Mouse (Mus musculus): Measurements from ENCODE around the gene Errfi1. TPM values are rescaled to one million over a fixed set of nuclear protein-coding genes. Genes with fewer than 3 reads are reported as not detected.

Errfi1 gene
- polyA plus RNA-seq, 1 experiment from 2014 or later = 17.2 TPM

DNA sequence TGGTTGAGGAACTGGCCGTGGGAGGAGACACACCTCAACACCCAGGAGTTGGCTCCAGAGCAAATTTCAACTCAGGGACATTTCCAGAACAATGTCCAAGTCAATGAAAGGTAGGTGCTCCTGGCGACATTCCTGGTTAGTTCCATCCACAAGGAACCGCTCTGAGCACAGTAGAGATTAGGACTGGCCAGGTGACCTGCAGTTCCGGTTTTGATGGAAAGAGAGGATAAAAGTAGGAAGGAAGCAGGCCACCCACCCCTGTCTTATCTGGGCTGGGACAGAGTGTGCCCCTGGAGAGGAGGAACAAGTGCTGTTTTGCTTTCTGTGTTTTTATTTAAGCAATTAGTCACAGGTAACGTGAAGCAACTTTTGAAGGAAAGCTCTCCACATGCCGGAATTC lies 28.8 kb upstream of the Errfi1 start:
- H3K27me3 ChIP-seq = peaks cover 6% of the 10 kb centered on the region; the same call in 1 of the 2 replicates
- no peaks in the 10 kb centered on the region for H3K9me3 ChIP-seq
- WGBS = 54% methylated on average over 6 of the region's 6 CpGs
- no peak overlapping the region for H3K4me3 ChIP-seq (replicated peaks)
- H3K36me3 ChIP-seq (replicated peaks) = no peaks in the 10 kb centered on the region
- H3K4me1 ChIP-seq = peaks cover 27% of the 10 kb centered on the region
- H3K4me2 ChIP-seq = no peak overlapping the region
- H3K9ac ChIP-seq = no peak overlapping the region
- H3K27ac ChIP-seq = no peak overlapping the region
- ATAC-seq (ENCODE audit: low FRiP score) = no peak

DNA sequence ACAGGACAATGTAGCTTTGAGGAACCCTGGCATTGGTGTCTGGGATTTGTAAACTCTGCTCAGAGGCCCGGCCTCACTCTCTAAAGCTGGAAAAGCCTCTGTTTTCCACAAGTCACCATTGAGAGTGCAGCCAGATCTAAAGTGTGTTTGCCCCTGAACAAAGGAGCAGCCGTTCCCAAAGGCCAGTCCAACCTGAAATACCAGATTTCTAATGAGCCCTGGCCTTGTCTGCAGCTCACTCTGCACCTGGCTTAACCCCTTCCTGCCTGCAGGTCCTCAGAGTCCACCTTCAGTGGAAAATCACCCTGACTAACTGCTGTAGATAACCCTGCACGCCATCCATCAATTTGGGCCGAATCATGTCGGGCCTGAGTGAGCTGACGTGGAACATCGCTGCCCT lies 28.2 kb upstream of the Errfi1 start:
- no peak overlapping the region for H3K27ac ChIP-seq
- 17% methylated on average over 7 of the region's 7 CpGs for WGBS
- ATAC-seq (ENCODE audit: low FRiP score) = no peak
- H3K27me3 ChIP-seq = peaks cover 6% of the 10 kb centered on the region; the same call in 1 of the 2 replicates
- H3K36me3 ChIP-seq (replicated peaks) = no peaks in the 10 kb centered on the region
- H3K9me3 ChIP-seq = no peaks in the 10 kb centered on the region
- H3K4me3 ChIP-seq (replicated peaks) = no peak overlapping the region
- no peak overlapping the region for H3K9ac ChIP-seq
- H3K4me2 ChIP-seq = no peak overlapping the region
- H3K4me1 ChIP-seq = peaks cover 27% of the 10 kb centered on the region

DNA sequence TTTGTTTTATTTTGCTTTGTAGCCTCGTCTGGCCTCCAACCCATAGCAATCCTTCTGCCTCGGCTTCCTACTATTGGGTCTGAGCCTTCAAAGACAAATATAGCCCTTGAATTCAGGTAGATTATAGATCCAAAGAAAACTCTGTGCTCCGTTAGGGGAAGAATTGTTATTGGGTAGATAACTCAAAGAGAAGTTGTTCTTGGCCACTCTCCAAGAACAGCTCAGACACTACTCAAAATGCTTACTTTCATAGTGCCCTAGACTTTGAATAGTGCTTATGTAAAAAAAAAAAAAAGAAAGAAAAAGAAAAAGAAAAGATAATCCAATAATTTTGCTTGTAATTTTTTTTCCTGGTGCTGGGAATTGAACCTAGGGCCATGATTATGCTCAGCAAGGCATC lies 22.4 kb upstream of the Errfi1 start:
- no peaks in the 10 kb centered on the region for H3K36me3 ChIP-seq (replicated peaks)
- 76% methylated on average over 3 of the region's 3 CpGs for WGBS
- no peak overlapping the region for H3K27ac ChIP-seq
- H3K4me2 ChIP-seq = no peak overlapping the region
- no peaks in the 10 kb centered on the region for H3K9me3 ChIP-seq
- H3K4me3 ChIP-seq (replicated peaks) = no peak overlapping the region
- H3K4me1 ChIP-seq = peaks cover 6% of the 10 kb centered on the region
- no peaks in the 10 kb centered on the region for H3K27me3 ChIP-seq
- ATAC-seq (ENCODE audit: low FRiP score) = no peak
- H3K9ac ChIP-seq = no peak overlapping the region

DNA sequence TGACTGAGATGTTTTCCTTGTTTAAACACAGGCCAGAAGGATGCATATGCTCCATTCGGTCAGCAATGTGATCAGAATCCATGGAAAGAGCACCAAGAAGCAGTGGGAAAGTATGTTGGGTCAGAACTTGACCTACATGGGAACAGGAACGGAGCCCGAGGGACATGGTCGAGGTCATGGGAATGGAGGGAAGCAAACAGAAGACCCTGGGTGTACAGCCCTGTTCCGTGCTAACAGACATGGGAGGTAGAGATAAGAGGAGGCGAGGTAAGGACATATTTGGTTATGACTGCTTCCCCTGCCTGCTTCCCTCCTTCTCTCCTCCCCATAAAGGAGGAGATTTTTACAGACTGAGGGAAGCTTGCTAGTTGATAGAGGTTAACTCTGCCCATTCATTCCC lies 21.8 kb upstream of the Errfi1 start:
- H3K4me1 ChIP-seq = peaks cover under 1% of the 10 kb centered on the region
- no peak overlapping the region for H3K27ac ChIP-seq
- no peaks in the 10 kb centered on the region for H3K36me3 ChIP-seq (replicated peaks)
- H3K9ac ChIP-seq = no peak overlapping the region
- no peaks in the 10 kb centered on the region for H3K27me3 ChIP-seq
- 88% methylated on average over 6 of the region's 6 CpGs for WGBS
- no peak overlapping the region for H3K4me3 ChIP-seq (replicated peaks)
- no peak overlapping the region for H3K4me2 ChIP-seq
- ATAC-seq (ENCODE audit: low FRiP score) = no peak
- no peaks in the 10 kb centered on the region for H3K9me3 ChIP-seq

DNA sequence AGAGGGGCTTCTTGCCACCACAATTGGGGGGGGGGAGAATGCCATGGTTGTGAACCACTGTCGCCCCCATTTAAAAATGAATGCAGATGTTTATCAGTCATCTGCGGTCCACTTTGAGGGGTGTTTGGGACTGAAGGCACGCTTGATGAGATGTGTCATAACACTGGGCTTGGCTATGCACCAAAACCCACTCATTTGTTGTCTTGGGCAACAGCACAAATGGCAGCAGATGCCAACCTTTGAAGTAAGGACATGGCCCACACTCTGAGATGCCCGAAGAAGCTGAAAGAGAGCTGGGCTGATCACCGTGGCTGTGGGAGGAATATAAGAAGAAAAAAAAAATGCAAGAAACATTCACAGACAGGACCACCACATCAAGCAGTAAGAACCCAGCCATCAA lies 18.6 kb upstream of the Errfi1 start:
- H3K27me3 ChIP-seq = no peaks in the 10 kb centered on the region
- no peak overlapping the region for H3K4me2 ChIP-seq
- no peak for ATAC-seq (ENCODE audit: low FRiP score)
- 89% methylated on average over 5 of the region's 5 CpGs for WGBS
- no peaks in the 10 kb centered on the region for H3K4me1 ChIP-seq
- H3K9ac ChIP-seq = no peak overlapping the region
- no peak overlapping the region for H3K4me3 ChIP-seq (replicated peaks)
- H3K27ac ChIP-seq = no peak overlapping the region
- no peaks in the 10 kb centered on the region for H3K36me3 ChIP-seq (replicated peaks)
- H3K9me3 ChIP-seq = no peaks in the 10 kb centered on the region

DNA sequence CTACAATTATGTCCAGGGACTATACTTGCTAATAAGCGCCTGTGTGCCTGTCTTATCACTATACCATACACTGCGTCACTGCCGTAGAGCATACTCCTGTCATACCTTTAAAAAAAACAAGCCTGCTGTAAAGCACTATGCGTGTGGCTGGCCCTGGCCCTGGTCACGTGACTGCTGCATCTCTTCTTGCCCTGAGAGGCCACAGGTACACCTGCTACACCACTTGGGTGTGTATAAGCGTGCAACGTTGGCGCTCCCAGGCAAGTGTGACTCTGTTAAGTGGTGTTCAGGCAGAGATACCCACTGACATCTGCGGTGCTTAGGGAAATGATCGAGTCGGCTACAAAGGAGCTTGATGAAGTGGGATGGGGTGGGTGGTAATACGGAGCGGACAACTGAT lies 17.5 kb upstream of the Errfi1 start:
- 92% methylated on average over 13 of the region's 13 CpGs for WGBS
- Histone ChIP-seq H3K9me3 (no peaks in the 10 kb centered on the region), H3K4me2 (no peak overlapping the region), H3K9ac (no peak overlapping the region), H3K36me3 (replicated peaks) (no peaks in the 10 kb centered on the region), H3K4me1 (no peaks in the 10 kb centered on the region), H3K27me3 (no peaks in the 10 kb centered on the region), H3K27ac (no peak overlapping the region), H3K4me3 (replicated peaks) (no peak overlapping the region)
- no peak for ATAC-seq (ENCODE audit: low FRiP score)

DNA sequence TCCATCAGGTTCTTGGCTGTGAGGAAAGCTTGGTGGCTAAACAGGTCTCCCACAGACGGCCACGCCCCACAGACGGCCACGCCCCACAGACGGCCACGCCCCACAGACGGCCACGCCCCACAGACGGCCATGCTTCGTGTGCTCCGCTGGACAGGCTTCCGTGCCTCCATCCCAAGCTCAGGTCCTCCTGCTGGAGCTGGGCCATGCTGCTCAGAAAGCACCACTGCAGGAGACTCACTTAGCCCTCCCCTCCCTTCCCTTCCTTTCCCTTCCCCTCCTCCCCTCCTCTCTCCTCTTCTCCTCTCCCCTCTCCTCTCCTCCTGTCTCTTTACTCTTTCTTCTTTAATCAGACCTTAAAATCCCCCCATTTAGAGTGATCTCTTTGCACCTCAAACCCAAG lies 16.8 kb upstream of the Errfi1 start:
- WGBS = 89% methylated on average over 12 of the region's 12 CpGs
- Histone ChIP-seq H3K4me2 (no peak overlapping the region), H3K36me3 (replicated peaks) (no peaks in the 10 kb centered on the region), H3K4me1 (no peaks in the 10 kb centered on the region), H3K9ac (no peak overlapping the region), H3K4me3 (replicated peaks) (no peak overlapping the region), H3K27ac (no peak overlapping the region), H3K27me3 (no peaks in the 10 kb centered on the region), H3K9me3 (no peaks in the 10 kb centered on the region)
- ATAC-seq (ENCODE audit: low FRiP score) = no peak

DNA sequence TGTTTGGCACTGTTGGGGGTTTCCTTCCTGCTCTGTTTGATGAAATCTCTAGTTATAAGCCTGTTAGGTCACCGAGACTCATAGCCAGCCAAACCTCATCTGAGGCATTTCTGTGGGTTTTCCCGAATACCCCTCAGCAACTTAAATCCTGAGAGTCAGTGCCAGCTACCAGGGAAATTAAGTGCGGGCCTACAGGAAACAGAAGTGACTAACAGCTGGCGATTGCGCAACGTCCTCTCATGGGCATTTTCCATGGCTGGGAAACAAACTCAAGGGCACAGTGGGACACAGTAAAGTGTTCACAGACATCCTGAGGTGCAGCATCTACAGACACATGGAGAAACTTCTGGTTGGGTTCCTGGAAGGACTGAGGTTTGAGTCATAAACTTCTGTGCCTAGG lies 16.3 kb upstream of the Errfi1 start:
- ATAC-seq (ENCODE audit: low FRiP score) = no peak
- no peaks in the 10 kb centered on the region for H3K4me1 ChIP-seq
- no peak overlapping the region for H3K4me3 ChIP-seq (replicated peaks)
- H3K27ac ChIP-seq = no peak overlapping the region
- no peak overlapping the region for H3K4me2 ChIP-seq
- WGBS = 88% methylated on average over 6 of the region's 6 CpGs
- no peaks in the 10 kb centered on the region for H3K27me3 ChIP-seq
- H3K9ac ChIP-seq = no peak overlapping the region
- H3K36me3 ChIP-seq (replicated peaks) = no peaks in the 10 kb centered on the region
- no peaks in the 10 kb centered on the region for H3K9me3 ChIP-seq

DNA sequence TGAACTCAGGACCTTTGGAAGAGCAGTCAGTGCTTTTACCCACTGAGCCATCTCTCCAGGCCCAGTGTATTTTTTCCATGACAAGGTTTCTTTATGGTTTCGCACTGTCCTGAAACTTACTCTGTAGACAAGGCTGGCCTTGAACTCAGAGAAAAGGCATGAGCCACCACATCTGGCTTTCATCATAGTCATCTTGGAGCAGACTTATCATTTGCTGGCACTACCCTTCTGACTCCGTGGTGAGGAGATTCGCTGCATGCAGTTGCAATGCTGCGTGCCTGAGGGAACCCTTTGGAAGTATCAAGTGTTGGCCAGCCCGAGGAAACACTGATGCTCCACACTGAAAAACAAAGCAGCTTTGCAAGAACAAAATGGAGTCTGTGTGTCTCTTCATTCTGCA lies 11.7 kb upstream of the Errfi1 start:
- no peak for ATAC-seq (ENCODE audit: low FRiP score)

DNA sequence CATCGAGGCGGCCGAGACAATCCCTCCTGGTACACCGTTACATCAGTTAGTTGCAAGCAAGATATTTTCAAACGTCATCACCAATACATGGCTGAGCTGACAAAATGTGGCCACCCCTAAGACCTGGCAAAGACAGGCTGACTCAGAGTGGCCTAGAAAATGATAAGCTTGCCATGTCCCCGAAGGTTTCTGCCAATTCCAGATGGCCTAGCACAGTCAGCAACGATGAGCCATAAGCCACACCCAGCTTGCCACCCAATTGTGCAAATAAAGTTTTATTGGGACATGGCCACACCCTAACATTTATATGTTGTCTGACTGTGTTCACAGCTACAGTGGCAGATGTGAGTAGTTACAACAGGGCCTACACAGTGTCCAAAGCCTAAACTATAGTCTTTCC lies 10.5 kb upstream of the Errfi1 start:
- no peak for ATAC-seq (ENCODE audit: low FRiP score)
- Histone ChIP-seq H3K36me3 (replicated peaks) (no peaks in the 10 kb centered on the region), H3K4me1 (peaks cover 14% of the 10 kb centered on the region), H3K9me3 (no peaks in the 10 kb centered on the region), H3K9ac (no peak overlapping the region), H3K27ac (no peak overlapping the region), H3K27me3 (peaks cover 8% of the 10 kb centered on the region; the same call in 1 of the 2 replicates), H3K4me2 (no peak overlapping the region), H3K4me3 (replicated peaks) (no peak overlapping the region)
- WGBS = 91% methylated on average over 7 of the region's 7 CpGs

More for the DNA sequence above, 11.7 kb upstream of the Errfi1 start:
- peaks cover 14% of the 10 kb centered on the region for H3K4me1 ChIP-seq
- no peaks in the 10 kb centered on the region for H3K36me3 ChIP-seq (replicated peaks)
- no peak overlapping the region for H3K9ac ChIP-seq
- no peak overlapping the region for H3K4me2 ChIP-seq
- WGBS = 88% methylated on average over 5 of the region's 5 CpGs
- H3K27me3 ChIP-seq = no peaks in the 10 kb centered on the region
- no peak overlapping the region for H3K4me3 ChIP-seq (replicated peaks)
- H3K9me3 ChIP-seq = no peaks in the 10 kb centered on the region
- no peak overlapping the region for H3K27ac ChIP-seq

DNA sequence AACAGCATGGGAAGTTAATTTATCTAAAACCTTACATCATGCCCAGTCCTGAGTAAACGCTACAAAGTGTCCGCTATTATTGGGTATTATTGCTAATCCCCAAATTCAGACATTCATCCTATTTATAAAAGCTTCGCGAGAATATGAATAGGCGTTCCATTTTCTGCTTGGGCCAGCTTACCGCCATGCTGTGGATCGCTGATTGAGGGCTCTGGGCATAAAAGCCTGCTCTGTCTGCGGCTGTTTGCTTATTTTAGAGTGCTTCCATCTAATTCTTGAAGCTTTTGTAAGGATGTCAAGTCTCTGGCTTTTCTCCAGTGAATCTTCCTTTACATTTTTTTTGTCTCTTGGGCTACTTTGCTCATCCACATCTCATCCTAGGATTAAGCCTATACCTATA lies 7.4 kb upstream of the Errfi1 start:
- no peaks in the 10 kb centered on the region for H3K36me3 ChIP-seq (replicated peaks)
- no peaks in the 10 kb centered on the region for H3K9me3 ChIP-seq
- WGBS = 21% methylated on average over 8 of the region's 8 CpGs
- H3K9ac ChIP-seq = no peak overlapping the region
- H3K4me1 ChIP-seq = peaks cover 14% of the 10 kb centered on the region
- H3K27ac ChIP-seq = no peak overlapping the region
- ATAC-seq (ENCODE audit: low FRiP score) = no peak
- no peak overlapping the region for H3K4me3 ChIP-seq (replicated peaks)
- peaks cover 12% of the 10 kb centered on the region; the same call in 1 of the 2 replicates for H3K27me3 ChIP-seq
- H3K4me2 ChIP-seq = no peak overlapping the region

DNA sequence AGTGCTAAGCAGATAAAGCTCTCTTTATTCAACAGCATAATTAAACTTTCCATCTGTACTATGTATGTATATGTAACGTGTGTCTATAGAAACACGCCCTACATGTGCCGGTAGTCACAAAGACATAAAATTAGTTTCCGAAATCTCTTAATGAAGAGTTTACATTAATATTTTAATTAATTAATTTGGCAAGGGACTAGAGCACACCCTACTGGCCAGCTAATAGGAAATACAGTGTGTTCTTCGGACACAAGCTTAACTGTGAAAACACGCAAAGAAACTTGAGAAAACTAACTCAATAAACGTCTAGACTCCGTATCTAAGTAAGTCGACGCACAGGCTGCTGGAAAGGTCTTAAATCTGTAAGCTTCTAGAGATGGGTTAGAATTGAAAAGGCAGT lies 3.8 kb upstream of the Errfi1 start:
- WGBS = 63% methylated on average over 10 of the region's 10 CpGs
- H3K4me2 ChIP-seq = no peak overlapping the region
- no peaks in the 10 kb centered on the region for H3K9me3 ChIP-seq
- peaks cover 20% of the 10 kb centered on the region for H3K27me3 ChIP-seq
- H3K9ac ChIP-seq = no peak overlapping the region
- H3K4me1 ChIP-seq = peaks cover 21% of the 10 kb centered on the region
- no peak overlapping the region for H3K4me3 ChIP-seq (replicated peaks)
- H3K36me3 ChIP-seq (replicated peaks) = no peaks in the 10 kb centered on the region
- no peak overlapping the region for H3K27ac ChIP-seq
- ATAC-seq (ENCODE audit: low FRiP score) = no peak

DNA sequence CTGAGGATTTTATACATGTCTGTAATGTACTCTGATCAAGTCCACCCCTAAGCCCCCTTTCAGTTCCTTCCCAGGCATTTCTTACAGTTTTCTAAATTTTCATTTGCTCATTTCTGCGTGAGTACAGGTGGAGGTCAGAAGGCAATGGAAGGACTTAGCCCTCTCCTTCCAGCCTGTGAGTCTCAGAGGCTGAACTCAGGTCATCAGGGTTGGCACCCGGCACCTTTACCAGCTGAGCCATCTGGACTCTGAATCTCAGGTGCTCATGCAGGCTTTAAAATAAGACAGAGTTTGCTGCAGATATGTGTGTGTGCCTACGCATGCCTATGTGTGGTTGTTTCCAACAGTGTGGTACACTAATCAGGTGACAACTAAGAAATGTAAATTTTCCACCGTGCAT lies 2.8 kb upstream of the Errfi1 start:
- Histone ChIP-seq H3K27ac (no peak overlapping the region), H3K27me3 (peaks cover 20% of the 10 kb centered on the region), H3K4me1 (peaks cover 18% of the 10 kb centered on the region), H3K36me3 (replicated peaks) (no peaks in the 10 kb centered on the region), H3K9ac (no peak overlapping the region), H3K9me3 (no peaks in the 10 kb centered on the region), H3K4me2 (no peak overlapping the region), H3K4me3 (replicated peaks) (no peak overlapping the region)
- WGBS = 93% methylated on average over 4 of the region's 4 CpGs
- ATAC-seq (ENCODE audit: low FRiP score) = no peak

DNA sequence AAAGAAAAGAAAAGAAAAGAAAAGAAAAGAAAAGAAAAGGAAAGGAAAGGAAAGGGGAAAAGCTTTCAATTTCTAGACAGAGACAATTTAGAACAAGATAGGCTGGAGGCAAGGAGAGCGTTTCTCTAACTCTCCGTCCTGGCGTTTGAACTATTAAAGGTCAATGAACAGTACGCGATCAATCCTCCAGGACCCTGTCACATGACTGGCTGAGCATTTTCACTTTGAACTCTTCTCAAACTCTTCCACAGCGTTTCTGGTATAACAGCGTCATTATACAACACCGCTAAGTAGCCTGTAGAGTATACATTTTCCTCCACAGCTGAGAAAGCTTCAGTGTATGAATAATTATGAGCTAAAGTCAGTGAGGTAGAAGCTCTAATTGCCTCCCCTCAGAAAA lies 1.7 kb upstream of the Errfi1 start:
- ATAC-seq (ENCODE audit: low FRiP score) = no peak
- H3K36me3 ChIP-seq (replicated peaks) = no peaks in the 10 kb centered on the region
- peaks cover 20% of the 10 kb centered on the region for H3K27me3 ChIP-seq
- H3K27ac ChIP-seq = no peak overlapping the region
- no peak overlapping the region for H3K4me2 ChIP-seq
- no peaks in the 10 kb centered on the region for H3K9me3 ChIP-seq
- no peak overlapping the region for H3K9ac ChIP-seq
- WGBS = 70% methylated on average over 8 of the region's 8 CpGs
- peaks cover 13% of the 10 kb centered on the region for H3K4me1 ChIP-seq
- no peak overlapping the region for H3K4me3 ChIP-seq (replicated peaks)

All from forebrain, embryonic 12.5 days (tissue).